Mouse (Mus musculus) liver, postnatal 0 days (tissue): ENCODE results near the gene Jpt1.

Source experiments
- CTCF ChIP-seq: sonication (generic); IDR thresholded peaks from 2 replicates; pipeline ENCODE4 v1.5.1; 2016; ENCODE audit warnings: antibody characterized with exemption, low read depth
- EP300 ChIP-seq: IDR thresholded peaks from 2 replicates; pipeline ENCODE4 v1.6.1; 2016; ENCODE audit warnings: antibody characterized with exemption, low read depth, mild to moderate bottlenecking

- TF ChIP-seq CTCF, result no peak
- TF ChIP-seq EP300, result no peak
These were observed 29.4 kb upstream of the Jpt1 start for GRCm38 (mm10) chr11:115543571-115543970.
